Mouse (Mus musculus): ENCODE results near the gene Baat.

DNA sequence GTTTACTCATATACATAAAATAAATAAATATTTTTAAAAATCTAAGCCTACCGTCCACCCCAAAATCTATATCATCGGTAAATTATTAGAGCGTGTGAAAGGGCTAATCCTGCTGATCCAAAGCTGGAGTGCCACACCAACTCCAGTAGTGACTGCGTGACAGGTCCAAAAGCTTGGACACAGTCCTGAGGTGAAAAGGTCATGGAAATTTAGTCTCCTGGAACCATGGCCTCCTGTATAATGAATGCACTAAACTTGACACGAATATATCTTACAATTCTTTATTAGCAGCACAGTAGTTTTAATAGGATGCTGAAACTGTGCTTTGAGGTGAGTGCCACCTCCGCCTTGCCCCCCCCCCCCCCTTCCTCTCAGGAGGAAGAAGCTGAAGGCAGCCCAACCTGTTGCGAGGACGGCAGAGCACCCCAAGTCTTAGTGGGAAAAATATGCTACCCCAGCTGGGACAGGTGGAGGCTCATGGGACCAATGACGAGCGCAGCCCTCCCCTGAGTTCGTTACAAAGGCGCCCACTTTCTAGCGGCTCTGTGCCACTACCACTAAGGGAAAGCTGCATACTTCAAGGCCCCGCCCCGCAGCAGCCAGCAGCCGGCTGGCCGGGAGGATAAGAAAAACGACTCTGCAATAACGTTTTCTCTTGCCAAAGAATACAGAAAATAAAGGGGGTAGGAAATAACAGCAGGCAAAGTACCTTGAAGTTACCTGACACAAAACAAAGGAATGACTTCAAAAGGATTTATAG lies 28.1 kb downstream of the Baat start:
- TF ChIP-seq CTCF (IDR thresholded peaks at IDR 0.05) (no peak), POLR2A (IDR thresholded peaks at IDR 0.05; ENCODE audit: insufficient read depth, low read depth, low read length) (no peak), EP300 (IDR thresholded peaks at IDR 0.05; ENCODE audit: insufficient read depth, low read depth, low read length) (no peak)
